Mouse (Mus musculus) cerebellum, adult (tissue): Measurements from ENCODE around the gene AL731706.2.
"Not testable (repeated sequence)": the region's sequence is repeated elsewhere in the genome, so short reads cannot be mapped to it uniquely, and the experiment has no call there.

Experiments
- ATAC-seq: cut with Nextera tagmentation; 2 replicates; pipeline ENCODE4 v1.9.2; 2017; ENCODE audit warnings: mild to moderate bottlenecking, moderate library complexity, mixed read lengths; ENCODE audit not compliant: insufficient number of reproducible peaks, low FRiP score, low TSS enrichment

The AL731706.2 gene

GRCm38 (mm10) chr2:136885579-136885978 lies at the start of gene AL731706.2:
Gene AL731706.2 (minus strand): TSS chr2:136885679.
- no peak for ATAC-seq

GRCm38 (mm10) chr2:136921003-136921408 lies 35.5 kb upstream of the AL731706.2 start:
- ATAC-seq: peak; percentile 49; the same call in 1 of the 2 replicates

- ATAC-seq: no peak
These were observed 34.9 kb upstream of the AL731706.2 start for GRCm38 (mm10) chr2:136920257-136920993.

GRCm38 (mm10) chr2:136919433-136919832 lies 34.0 kb upstream of the AL731706.2 start:
- no peak for ATAC-seq

- ATAC-seq: peak; percentile 74
These were observed 28.9 kb upstream of the AL731706.2 start for GRCm38 (mm10) chr2:136914334-136914902.

- ATAC-seq: no peak
These were observed 27.5 kb upstream of the AL731706.2 start for GRCm38 (mm10) chr2:136913021-136913420.

- ATAC-seq: no peak
These were observed 26.5 kb upstream of the AL731706.2 start for GRCm38 (mm10) chr2:136911958-136912411.

GRCm38 (mm10) chr2:136909298-136909697 lies 23.8 kb upstream of the AL731706.2 start:
- ATAC-seq: no peak

- ATAC-seq: no peak
These were observed 23.1 kb upstream of the AL731706.2 start for GRCm38 (mm10) chr2:136908596-136908995.

GRCm38 (mm10) chr2:136896131-136896530 lies 10.7 kb upstream of the AL731706.2 start:
- ATAC-seq: no peak

GRCm38 (mm10) chr2:136894494-136894893 lies 9.0 kb upstream of the AL731706.2 start:
- no peak for ATAC-seq

GRCm38 (mm10) chr2:136891951-136892371 lies 6.5 kb upstream of the AL731706.2 start:
- peak; percentile 83 for ATAC-seq

- ATAC-seq: peak; percentile 92
These were observed 5.8 kb upstream of the AL731706.2 start, which contains the start of the genes Slx4ip, AL731706.1 and Mkks for GRCm38 (mm10) chr2:136891068-136891950. Gene Slx4ip (plus strand): TSS chr2:136891218. Gene AL731706.1 (minus strand): TSS chr2:136891389. Gene Mkks (minus strand): TSS chr2:136891389.

GRCm38 (mm10) chr2:136890716-136891067 lies 5.2 kb upstream of the AL731706.2 start:
- not testable (repeated sequence) for ATAC-seq

GRCm38 (mm10) chr2:136886846-136887245 lies 1.4 kb upstream of the AL731706.2 start:
- no peak for ATAC-seq

GRCm38 (mm10) chr2:136854543-136855388 lies 30.7 kb downstream of the AL731706.2 start:
- ATAC-seq: no peak

- no peak for ATAC-seq
These were observed 35.1 kb downstream of the AL731706.2 start for GRCm38 (mm10) chr2:136850366-136850765.

- ATAC-seq: no peak
These were observed 47.5 kb downstream of the AL731706.2 start for GRCm38 (mm10) chr2:136837994-136838393.

- ATAC-seq: peak; percentile 49; the same call in 1 of the 2 replicates
These were observed 49.6 kb downstream of the AL731706.2 start for GRCm38 (mm10) chr2:136835882-136836281.
